Mouse (Mus musculus) v-Abl transformed pro-B cells (cell line): Measurements from ENCODE around the gene Pdzd3.
"Not testable (repeated sequence)": the region's sequence is repeated elsewhere in the genome, so short reads cannot be mapped to it uniquely, and the experiment has no call there.

Experiments used
- in situ Hi-C, 2 experiments: fragments of 400-800 bp; cut with MboI; formaldehyde crosslinking; loops; one replicate each; pipeline ENCODE4 v1.15.1; 2025; ENCODE audit not compliant: unreplicated experiment in 2 of 2

The Pdzd3 gene

DNA sequence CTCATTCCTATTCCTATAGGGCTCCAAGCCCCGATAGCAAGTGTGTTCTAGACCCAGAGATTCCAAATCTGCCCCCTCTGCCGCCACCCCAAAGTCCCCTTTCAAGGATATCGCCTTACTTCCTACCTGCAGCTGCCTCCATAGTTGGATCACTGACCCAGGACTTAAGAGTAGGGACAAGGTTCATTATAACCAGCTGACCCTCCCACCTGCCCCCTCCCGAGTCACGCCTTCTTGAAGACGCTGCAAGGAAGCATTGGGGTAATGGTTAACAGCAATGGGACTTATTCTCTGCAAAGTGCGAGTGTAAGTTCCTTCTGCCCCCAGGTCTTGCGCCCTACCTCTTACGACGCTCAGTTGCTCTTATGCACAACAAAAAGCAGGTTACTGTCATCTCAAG is at the start of gene Pdzd3:
Gene Pdzd3 (minus strand): TSS at position 158 of the 400 bp plus-strand sequence.
- in situ Hi-C loops, result loop anchor here in 1 of 2 experiments (25.0 kb wide), 1 partner anchor 264 kb away; no protein-coding TSS in a partner anchor

DNA sequence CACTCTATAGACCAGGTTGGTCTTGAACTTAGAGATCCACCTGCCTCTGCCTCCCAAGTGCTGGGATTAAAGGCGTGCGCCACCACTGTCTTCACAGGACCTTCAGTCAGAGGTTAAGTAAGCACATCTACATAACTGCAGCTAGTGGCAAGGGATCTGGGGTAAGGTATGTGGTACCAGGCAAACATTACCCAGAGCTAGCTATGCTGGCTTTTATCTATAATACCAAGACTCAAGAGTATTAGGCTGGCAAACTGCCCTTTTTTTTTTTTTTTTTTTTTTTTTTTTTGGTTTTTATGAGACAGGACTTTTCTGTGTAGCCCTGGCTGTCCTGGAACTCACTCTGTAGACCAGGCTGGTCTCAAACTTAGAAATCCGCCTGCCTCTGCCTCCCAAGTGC is 48.7 kb upstream of the Pdzd3 start:
- in situ Hi-C loops, result not testable (repeated sequence)

DNA sequence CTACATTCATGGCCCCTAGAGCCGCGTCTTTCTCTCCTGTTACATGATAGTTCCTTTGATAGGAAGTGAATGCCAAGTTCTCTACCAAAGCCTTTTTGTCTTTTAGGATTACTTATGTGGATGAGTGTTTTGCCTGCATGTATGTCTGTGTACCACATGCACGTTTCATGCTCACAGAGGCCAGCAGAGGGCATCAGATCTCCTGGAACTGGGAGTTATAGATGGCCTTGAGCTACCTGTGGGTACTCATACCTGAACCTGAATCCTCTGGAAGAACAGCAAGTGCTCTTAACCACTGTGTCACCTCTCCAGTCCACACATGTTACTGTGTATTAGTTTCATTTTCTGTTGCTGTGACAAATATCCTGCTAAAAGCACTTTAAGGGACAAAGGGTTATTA is 41.2 kb upstream of the Pdzd3 start:
- in situ Hi-C loops, result loop anchor here in 1 of 2 experiments (5.0 kb wide), 1 partner anchor 65 kb away; no protein-coding TSS in a partner anchor

DNA sequence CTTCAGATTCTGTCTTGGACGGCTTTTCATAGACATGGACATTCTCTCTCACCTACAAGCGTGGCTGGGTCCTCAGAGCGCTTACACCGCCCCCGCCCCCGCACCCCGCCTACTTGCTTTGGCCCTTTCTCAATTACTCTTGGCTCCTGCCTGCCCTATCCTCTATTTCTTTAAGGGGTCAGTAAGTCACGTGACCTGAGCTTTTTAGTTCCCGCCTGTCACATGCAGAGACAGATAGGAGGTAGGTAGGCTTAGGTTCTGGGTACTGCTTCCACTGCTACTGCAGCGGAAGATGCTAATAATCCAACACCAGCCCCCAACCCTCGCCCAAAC is 37.7 kb upstream of the Pdzd3 start:
- in situ Hi-C loops, result no loop called here

DNA sequence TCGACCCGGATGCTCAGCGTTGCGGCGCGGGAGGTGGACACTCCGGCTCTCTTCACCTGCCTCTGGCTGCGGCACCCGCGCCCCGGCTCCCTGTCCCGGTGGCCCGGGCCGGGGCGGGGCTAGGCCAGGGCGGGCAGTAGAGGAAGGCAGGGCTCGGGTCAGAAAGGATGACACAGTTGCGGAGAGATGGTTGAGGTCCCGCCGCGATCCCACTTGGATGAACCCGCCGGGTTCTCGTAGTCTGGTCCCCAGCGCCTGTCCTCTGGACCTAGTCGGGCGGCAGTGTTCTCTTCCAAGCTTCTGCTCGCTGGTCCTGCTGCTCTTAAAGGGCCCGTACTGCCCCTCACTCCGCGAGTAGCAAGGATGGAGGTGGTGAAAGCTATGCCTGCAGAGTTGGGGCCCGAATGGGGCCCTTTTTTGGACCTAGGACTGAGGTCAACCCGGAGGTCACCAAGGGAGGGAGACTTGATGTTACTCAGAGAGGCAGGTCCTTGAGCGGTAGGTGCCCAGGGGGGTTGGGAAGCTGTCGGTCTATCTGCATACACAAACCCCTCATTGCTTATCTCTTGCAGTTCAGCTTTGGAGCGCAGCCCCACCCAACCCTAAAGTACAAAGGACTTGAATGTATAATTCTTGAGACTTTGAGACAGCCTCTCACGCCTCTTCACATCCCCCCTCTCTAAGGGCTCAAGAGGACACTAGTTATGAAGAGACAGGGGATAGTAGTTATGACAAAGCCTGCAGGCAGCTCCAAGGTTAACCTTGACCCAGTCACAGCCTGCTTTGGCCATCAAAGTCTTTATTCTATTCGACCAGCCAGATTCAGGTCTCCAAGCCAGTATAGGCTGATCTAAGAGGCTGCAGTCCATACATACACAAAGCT is 37.0 kb upstream of the Pdzd3 start, which contains the start of gene Abcg4:
Gene Abcg4 (minus strand): TSS at position 540 of the 883 bp plus-strand sequence.
- in situ Hi-C loops, result no loop called here

DNA sequence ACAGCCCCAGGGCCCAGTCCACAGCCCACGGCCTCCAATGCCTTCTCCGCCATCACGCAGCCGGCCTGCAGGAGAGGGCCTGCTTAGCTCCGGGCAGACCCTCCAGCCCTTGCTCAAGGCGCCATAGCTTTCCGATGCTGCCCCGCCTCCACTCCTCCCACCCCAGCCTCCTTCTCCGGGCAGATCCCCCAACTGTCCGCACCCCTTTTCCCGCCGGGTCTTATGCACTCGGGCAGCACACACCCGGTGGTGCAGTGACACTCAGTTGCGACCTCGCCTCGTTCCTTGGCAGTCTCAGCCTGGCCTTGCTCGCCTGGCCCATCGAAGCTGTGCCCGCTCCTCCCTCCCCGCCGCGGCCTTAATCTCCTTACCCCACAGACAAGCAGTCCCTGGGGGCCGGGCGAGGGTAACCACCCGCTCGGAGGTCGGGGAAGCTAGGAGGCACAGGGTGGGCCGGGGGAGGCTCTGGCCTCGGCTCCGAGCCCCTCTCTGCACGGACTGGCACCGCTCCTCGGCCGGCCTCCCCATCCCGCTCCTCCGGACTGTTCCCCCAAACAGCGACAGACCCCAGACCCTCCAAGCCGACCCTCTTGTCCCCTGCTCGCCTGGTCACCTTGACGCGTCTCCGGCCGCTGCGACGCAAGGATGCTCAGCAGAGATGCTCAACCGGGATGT is 36.3 kb upstream of the Pdzd3 start:
- in situ Hi-C loops, result no loop called here

DNA sequence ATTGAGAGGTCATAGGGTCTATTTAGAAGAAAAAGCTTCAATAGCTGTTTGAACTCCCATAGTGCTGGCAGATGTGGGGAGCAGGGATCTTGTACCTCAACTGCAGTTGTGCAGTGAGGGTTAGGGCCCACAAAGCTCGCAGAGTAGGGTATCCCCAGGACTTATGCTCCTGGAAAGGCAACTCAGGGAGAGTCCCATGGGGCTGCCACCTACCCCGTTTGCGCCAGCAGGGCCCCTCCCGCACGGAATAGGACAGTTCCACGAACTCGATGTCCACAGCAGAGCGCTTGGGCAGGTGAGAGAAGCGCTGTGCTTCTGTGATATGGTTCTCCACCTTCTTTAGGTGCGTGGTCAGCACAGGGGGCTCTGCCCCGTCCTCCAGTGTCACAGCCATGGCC is 35.7 kb upstream of the Pdzd3 start:
- in situ Hi-C loops, result no loop called here

DNA sequence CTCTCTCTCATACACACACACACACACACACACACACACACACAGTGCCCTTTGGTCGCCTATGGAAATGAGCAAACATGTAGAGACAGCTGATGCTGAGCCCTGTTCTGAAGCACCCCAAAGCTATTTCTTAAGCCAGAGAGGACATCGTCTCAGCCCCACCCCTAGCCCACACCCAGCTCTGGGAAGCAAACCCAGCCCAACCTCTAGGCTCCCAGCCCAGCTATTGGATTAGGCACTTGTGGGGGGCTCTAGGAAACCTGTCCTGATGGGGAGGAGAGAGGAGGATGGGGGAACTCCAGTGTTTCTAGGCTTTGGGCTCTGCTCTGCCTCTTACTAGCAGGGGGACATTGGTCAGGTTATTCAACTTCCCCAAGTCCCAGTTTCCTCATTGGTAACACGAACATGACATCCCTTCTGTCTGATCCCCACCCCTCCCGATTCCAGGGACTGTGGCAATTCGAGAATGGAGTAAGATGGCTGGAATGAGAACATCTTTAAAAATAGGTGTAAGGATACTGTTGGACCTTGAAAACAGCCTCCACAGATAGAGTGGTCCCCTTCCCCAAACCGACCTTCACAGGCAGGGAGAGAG is 35.1 kb upstream of the Pdzd3 start:
- in situ Hi-C loops, result no loop called here

DNA sequence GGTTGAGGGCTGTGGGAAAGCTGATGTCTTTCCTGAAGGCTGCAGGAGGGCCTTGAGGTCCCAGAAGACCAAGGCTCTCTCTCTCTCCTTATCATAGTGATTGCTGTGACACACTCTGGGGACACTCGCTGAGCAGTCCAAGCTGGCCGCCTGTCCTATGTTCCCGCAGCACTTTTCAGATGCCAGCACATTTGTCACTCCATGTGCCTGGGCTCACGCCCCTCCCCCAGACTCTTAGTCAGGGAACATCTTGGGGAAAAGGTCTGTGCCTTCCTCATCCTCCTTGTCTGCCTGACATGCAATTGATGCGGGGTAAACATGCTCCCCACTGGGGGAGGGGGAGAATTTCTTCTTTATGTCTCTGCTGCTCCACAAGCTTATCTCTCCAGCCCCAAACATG is 31.9 kb upstream of the Pdzd3 start:
- in situ Hi-C loops, result no loop called here

DNA sequence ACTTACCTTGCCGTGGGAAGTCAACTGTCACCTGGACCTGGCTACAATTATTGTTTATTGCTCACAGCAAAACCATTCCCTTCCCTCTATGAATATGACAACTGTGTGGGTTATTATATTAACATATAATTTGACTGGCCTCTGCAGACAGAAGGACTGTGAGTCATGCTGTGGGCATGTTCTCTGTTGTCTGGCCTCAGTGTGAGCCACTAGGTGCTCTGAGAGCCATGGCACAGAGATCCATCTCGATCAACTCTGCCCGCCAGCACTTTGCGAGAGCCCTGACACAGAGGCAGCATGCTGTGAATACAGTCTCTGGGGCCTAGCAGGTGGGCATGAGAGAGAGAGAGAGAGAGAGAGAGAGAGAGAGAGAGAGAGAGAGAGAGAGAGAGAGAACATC is 18.7 kb upstream of the Pdzd3 start:
- in situ Hi-C loops, result loop anchor here (5.0 to 25.0 kb wide), 4 partner anchors 143 to 283 kb away; no protein-coding TSS in a partner anchor

DNA sequence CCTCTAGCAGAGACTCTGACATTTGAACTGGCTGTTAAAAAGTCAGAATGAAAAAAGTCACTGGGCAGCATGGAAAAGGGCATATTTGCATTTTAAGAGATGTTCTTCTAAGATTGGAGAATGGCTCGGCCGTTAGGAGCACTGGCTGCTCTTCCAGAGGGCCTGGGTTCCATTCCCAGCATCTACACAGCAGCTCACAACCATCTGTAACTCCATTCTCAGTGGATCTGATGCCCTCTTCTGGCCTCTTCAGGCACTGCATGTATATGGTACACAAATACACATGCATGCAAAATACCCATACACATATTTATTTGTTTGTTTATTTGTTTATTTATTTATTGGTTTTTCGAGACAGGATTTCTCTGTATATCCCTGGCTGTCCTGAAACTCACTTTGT is 17.8 kb upstream of the Pdzd3 start:
- in situ Hi-C loops, result loop anchor here (5.0 to 25.0 kb wide), 3 partner anchors 142 to 282 kb away; no protein-coding TSS in a partner anchor

DNA sequence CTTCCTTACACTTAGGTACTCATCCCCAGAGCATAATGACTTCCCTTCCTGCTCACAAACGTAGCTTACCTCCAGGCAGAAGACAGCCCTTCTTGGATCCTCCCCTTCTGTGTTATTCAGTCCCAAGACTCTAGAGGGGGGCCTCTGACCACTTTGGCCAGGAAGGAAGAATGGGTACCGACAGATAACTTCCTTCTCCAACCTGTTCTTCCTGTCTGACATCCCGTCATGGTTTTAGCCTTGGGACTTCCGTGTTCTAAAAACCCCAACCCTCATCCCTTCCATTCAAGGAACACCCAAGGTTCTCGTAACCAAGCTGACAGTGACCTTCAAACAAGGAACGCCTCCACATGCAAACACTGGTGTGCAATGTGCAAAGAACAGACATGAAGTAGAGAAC is 17.2 kb upstream of the Pdzd3 start, which contains the start of gene Nlrx1:
Gene Nlrx1 (minus strand): TSS at position 168 of the 400 bp plus-strand sequence.
- in situ Hi-C loops, result loop anchor here (5.0 to 25.0 kb wide), 3 partner anchors 141 to 281 kb away; no protein-coding TSS in a partner anchor

DNA sequence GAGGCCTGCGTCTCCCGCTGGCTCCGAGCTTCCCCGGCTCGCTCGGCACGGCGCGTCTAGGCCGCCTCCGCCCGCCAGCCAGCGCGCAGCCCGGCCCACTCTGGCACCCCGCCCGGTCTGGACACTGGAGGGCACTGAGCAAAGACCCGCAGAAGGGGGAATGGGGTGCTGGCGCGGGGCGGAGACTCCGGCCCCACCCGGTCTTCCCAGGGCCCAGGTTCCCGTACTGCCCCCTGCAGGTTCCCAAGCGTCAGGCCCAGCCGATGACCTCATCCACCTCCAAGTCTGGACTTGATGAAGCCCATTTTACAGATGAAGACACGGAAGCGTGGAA is 16.7 kb upstream of the Pdzd3 start:
- in situ Hi-C loops, result loop anchor here (5.0 to 25.0 kb wide), 3 partner anchors 141 to 281 kb away; no protein-coding TSS in a partner anchor

DNA sequence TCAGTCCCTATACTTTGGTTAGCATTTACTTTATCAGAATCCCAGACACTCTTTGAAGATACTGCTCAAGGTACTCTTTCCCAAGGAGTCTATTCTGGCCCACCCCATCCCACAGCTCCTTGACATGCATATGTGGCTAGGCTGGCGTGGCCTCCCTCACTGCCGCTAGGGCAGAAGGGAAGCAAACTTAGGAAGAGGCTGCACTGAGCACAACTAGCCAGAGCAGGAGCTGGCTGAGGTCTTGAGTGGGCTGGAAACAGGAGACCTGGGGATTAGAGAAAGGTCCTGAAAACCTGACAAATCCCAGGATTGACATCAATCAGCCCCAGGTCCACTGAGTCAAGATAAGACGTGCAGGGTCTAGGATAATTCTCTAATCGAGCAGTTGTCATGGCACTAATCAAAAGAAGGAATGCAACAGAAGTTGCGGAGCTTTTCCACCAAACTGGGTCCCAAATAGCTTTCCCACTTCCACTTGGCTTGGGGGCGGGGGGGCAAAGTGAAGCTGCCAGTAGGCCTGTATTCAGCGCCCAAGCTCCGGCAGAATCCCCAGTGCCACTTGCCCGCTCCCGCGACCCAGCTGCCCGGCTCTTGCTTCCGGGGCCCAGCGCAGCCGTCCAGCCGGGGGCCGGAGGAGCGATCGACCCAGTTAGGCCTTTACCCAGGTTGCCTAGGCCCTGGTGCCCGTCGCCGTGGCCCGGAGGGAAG is 16.2 kb upstream of the Pdzd3 start:
- in situ Hi-C loops, result loop anchor here (5.0 to 25.0 kb wide), 3 partner anchors 140 to 280 kb away; no protein-coding TSS in a partner anchor

DNA sequence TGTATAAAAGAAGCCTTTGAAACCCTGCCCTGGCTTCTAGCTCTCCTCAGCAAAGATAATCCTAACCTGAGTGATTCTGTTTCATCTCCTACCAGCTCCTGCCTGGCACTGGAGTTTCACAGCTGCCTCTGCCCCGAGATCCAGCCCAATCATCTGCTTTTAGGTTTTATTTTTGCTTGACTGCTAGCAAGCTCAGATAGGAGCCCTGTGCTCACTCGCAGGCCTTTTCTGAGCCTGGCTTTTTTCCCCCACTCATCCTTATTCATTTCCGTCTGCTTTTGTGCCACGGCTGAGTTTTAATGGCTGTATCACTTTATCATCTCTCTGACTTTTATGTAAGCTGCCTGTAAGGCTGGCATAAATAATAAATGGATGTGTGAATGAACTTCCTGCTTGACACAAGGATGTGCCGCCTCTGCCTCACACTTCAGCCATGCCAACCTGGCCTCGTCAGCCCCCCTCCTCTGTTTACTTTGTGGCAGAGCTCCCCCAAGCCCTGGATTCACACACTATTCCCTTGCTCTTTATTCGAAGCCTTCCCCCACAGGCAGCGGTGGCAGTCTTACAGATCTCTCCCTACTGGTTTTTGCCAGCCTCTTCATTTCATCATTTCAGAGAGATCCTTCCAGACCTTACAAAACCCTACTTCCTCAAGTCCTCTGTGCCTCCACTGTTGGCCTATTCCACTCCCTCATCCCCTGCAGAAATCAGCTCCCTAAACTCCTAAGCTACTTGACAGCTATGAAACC is 15.4 kb upstream of the Pdzd3 start:
- in situ Hi-C loops, result loop anchor here (5.0 to 25.0 kb wide), 3 partner anchors 139 to 279 kb away; no protein-coding TSS in a partner anchor

DNA sequence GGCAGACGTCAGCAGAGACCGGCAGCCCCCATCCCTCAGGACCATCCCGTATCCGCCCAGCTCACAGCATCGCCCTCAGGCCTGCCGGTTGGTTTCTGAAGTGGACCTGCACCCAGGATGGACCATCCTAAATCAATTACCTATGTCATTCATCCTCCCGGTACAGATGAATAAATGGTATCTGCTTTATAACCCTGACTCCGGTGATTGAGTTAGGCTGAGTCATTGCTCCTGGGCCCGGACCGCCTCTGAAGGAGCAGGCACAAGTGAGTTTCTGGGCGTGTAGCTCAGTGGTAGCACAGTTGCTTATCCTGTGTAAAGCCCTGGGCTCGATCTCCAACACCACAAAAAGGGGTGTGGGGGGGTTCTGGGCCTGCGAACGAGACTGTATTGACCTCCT is 10.1 kb upstream of the Pdzd3 start:
- in situ Hi-C loops, result loop anchor here in 1 of 2 experiments (10.0 to 25.0 kb wide), 2 partner anchors 137 to 274 kb away; no protein-coding TSS in a partner anchor

DNA sequence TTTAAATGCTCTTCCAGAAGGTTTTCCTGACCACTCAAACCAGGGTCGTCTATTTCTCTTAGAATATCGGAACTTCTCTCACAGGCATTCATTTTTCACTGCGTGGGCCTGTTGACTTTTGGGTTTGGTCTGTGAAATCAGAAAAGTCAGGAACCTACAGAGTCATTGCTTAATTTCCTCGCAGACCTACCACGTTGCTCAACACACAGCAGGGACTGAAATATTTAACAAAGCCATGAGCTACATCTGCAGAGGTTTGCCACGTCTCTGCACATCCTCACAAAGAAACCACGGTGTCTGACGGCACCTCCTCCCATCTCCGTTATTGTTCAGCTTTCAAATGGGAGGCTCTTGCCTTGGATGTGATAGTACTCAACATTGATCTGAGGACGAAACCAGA is 7.7 kb upstream of the Pdzd3 start:
- in situ Hi-C loops, result loop anchor here in 1 of 2 experiments (25.0 kb wide), 1 partner anchor 272 kb away; no protein-coding TSS in a partner anchor

DNA sequence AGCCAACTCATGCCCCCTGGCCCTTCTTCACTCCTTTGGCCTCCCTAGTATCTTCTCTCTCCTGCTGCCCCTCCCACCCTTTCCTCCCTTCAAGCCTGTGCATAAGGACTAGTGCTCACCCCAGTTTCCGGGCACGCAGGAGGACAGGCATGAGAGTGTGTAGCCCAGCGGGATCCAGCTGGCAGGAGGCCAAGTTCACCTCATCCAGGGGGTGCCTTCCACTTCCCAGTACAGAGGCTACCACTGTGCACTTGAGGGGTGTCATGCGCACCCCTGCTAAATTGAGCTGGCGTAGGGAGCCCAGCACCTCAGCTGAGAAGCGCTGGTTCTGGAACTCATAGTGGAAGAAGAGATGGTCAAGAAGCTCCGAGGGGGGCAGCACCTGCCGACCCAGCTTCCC is 4.9 kb upstream of the Pdzd3 start:
- in situ Hi-C loops, result loop anchor here in 1 of 2 experiments (25.0 kb wide), 1 partner anchor 269 kb away; no protein-coding TSS in a partner anchor

DNA sequence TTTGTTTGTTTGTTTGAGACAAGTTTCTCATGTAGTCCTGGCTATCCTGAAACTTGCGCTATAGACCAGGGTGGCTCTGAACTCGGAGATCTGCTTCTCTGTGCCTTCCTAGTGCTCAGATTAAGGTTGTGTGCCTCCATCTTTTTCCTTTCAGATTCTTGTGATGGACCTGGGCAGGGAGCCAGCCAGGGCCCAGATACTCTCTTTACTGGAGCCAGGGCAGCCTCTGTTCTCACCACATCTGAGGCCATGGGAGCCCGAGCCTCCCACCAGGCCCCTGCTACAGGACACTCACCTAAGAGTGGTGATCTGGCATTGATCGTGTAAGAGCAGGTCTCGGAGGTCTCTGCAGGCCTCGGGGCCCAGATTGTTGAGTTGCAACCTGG is 3.9 kb upstream of the Pdzd3 start:
- in situ Hi-C loops, result loop anchor here in 1 of 2 experiments (25.0 kb wide), 1 partner anchor 268 kb away; no protein-coding TSS in a partner anchor
